Mouse (Mus musculus): ENCODE measurements around the gene Cep170.

DNA sequence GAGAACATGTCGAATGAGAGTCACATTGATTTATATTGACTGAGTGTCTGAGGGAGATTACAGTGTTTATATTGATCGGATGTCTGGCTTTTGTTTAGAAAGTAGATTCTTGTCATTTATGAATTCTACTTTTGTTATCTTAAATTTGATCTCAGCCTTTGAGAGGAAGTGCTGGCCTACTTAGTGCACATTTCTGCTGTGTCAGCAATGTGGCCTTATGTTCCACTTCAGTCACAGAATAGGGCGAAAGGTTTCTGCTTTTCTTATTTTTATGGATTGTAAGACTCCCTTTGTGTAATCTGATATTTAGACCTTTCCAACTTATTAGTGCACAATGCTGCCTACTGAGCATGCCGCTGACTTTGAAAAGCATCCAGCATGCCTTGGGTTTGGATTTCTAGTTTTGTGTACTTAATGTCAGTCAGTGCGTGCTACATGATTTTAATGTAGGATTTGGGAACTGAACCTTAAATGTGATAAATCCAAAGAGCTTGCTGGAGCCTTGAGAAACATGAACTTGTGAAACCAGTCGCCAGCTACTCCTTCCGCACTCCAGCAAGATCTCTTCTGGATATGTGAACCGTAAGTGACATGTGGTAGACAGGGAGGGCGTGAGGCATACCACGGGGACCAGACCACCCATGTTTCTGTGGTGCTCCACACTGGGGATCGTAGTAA lies 34.9 kb upstream of the Cep170 start:
- no peak for TF ChIP-seq CTCF (IDR thresholded peaks at IDR 0.05; ENCODE audit: low read depth)
- no peak for TF ChIP-seq EP300 (IDR thresholded peaks at IDR 0.05; ENCODE audit: low read depth)

All from heart, postnatal 0 days (tissue).